Comparison of ENCODE assay signal across 19 mouse cellular contexts in the genomic region with DNA sequence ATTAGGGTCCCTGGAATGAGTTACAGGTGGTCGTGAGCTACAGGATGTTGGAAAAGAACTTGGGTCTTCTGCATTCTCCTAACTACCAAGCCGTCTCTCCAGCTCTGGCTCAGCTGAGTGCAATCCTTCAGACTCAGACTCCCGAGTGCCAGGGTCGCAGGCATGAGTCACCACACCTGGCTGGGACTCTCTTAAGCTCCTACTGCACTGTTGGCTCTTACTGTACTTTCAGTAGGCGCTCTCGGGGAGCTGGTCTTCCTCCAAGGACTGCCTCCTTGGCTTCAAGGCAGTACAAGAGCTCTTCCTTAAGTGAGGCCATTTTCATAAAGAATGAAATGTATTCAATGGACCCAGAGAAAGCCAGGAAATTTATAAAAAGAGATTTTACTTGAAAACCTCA. TPM values are rescaled to one million over a fixed set of nuclear protein-coding genes. Genes with fewer than 3 reads are reported as not detected.
DNase-seq lines count a peak whose midpoint lies in the region; TF ChIP-seq lines count a peak whose summit lies in the region.
"Had no signal": no experiment of that assay in that cellular context is flagged by ENCODE, and none has a peak within 500 bp of the region (broad histone marks: within the 10 kb centered on the region; RNA-seq: fewer than 3 reads in every experiment).

No protein-coding gene starts in this region.

- no peak overlapping the region for H3K9ac ChIP-seq in CH12.LX (ENCODE audit: insufficient read depth, low read depth)
- H3K9ac ChIP-seq: embryonic facial prominence, embryonic 15.5 days; forebrain, embryonic 13.5 days; limb, embryonic 13.5 days; liver, embryonic 14.5 days; midbrain, embryonic 12.5 days had no signal

- dilution Hi-C loops in CH12.LX (cut with MboI; ENCODE audit: extremely low pct_ligation_motif_present, extremely low pct_unique_long_range_greater_than_20kb, low sequenced_read_pairs) = no loop called here

- peaks cover 5% of the 10 kb centered on the region for H3K9me3 ChIP-seq in CH12.LX (replicated peaks; ENCODE audit: low read length)
- H3K9me3 ChIP-seq: forebrain, embryonic 13.5 days; limb, embryonic 13.5 days; midbrain, embryonic 12.5 days had no signal

- no peak for TF ChIP-seq EP300 in CH12.LX (IDR thresholded peaks at IDR 0.05; ENCODE audit: low read length)

- TF ChIP-seq CTCF in CH12.LX (conservative IDR thresholded peaks at IDR 0.05 in 1 of 2, IDR thresholded peaks at IDR 0.05 in 1 of 2; ENCODE audit: low read depth in 2 of 2, low read length in 2 of 2) = no peak

- TF ChIP-seq RAD21 in CH12.LX (IDR thresholded peaks at IDR 0.05; ENCODE audit: low read depth, low read length) = no peak

- H3K4me3 ChIP-seq in CH12.LX (replicated peaks in 1 of 3; ENCODE audit: low read depth in 2 of 3, low read length in 2 of 3, poor library complexity in 1 of 3) = no peak overlapping the region
- H3K4me3 ChIP-seq: embryonic facial prominence, embryonic 15.5 days; forebrain, embryonic 13.5 days; limb, embryonic 13.5 days; midbrain, embryonic 12.5 days had no signal

- no peaks in the 10 kb centered on the region for H3K79me2 ChIP-seq in CH12.LX (replicated peaks; ENCODE audit: control insufficient read depth, extremely low read depth, insufficient read depth, poor library complexity, severe bottlenecking)

- in situ Hi-C loops in CH12.LX (cut with MboI; ENCODE audit: low pct_ligation_motif_present, low pct_unique_long_range_greater_than_20kb, low sequenced_read_pairs) = no loop called here

- no peak for TF ChIP-seq POLR2A in CH12.LX (IDR thresholded peaks at IDR 0.05; ENCODE audit: low read depth, low read length)

- peaks cover 55 to 83% of the 10 kb centered on the region in 2 experiments for H3K36me3 ChIP-seq in CH12.LX (replicated peaks in 1 of 2; ENCODE audit: control insufficient read depth in 1 of 2, insufficient read depth in 1 of 2, low read length in 1 of 2)

- peak; percentile 22 to 43 for DNase-seq in lung, adult 18-20 months
- no peak for DNase-seq in lung, postnatal 4 days
- no peak for DNase-seq in CH12.LX (ENCODE audit: extremely low read depth)
- peak; percentile 78 for DNase-seq in adrenal gland, adult 2 months
- peak; percentile 79 for DNase-seq in fibroblast of lung, adult 2 months (ENCODE audit: low read depth)
- DNase-seq in thymus, adult 18-20 months = no peak
- no peak for DNase-seq in heart, adult 8-10 months (ENCODE audit: low spot score)
- DNase-seq: cerebellum, adult 11-12 months; heart, postnatal 4 days; kidney, adult 18-20 months; kidney, postnatal 10 days; layer of hippocampus, adult 9-11 months; thymus, postnatal 36 days had no signal

- peak overlapping the region; percentile 94 for H3K27ac ChIP-seq in CH12.LX (ENCODE audit: insufficient read depth, low read depth)
- H3K27ac ChIP-seq: embryonic facial prominence, embryonic 15.5 days; forebrain, embryonic 13.5 days; hindbrain, postnatal 0 days; limb, embryonic 13.5 days; liver, embryonic 14.5 days; midbrain, embryonic 12.5 days had no signal

- no peak overlapping the region for H3K4me2 ChIP-seq in CH12.LX (ENCODE audit: insufficient read depth, low read depth, poor library complexity, severe bottlenecking)
- H3K4me2 ChIP-seq: embryonic facial prominence, embryonic 15.5 days; forebrain, embryonic 13.5 days; limb, embryonic 13.5 days; midbrain, embryonic 12.5 days had no signal

- H3K4me1 ChIP-seq in CH12.LX (ENCODE audit: control insufficient read depth in 1 of 2, insufficient read depth in 2 of 2) = peaks cover 25 to 65% of the 10 kb centered on the region in 2 experiments
- H3K4me1 ChIP-seq: embryonic facial prominence, embryonic 15.5 days; forebrain, embryonic 13.5 days; limb, embryonic 13.5 days; midbrain, embryonic 12.5 days had no signal

- H3K27me3 ChIP-seq in CH12.LX (replicated peaks) = no peaks in the 10 kb centered on the region
- H3K27me3 ChIP-seq: embryonic facial prominence, embryonic 15.5 days; forebrain, embryonic 13.5 days; limb, embryonic 13.5 days; midbrain, embryonic 12.5 days had no signal

TF ChIP-seq in CH12.LX, 34 proteins besides CTCF, POLR2A, EP300 and RAD21:
- no peak for TF ChIP-seq JUND (conservative IDR thresholded peaks at IDR 0.05; ENCODE audit: low read depth, low read length)
- no peak for TF ChIP-seq USF1 (IDR thresholded peaks at IDR 0.05; ENCODE audit: low read depth, low read length)
- no peak for TF ChIP-seq ZKSCAN1 (IDR thresholded peaks at IDR 0.05; ENCODE audit: borderline replicate concordance, low read depth, low read length)
- TF ChIP-seq ZMIZ1 (IDR thresholded peaks at IDR 0.05; ENCODE audit: low read depth, low read length) = no peak
- no peak for TF ChIP-seq PAX5 (IDR thresholded peaks at IDR 0.05; ENCODE audit: low read length)
- TF ChIP-seq CHD2 (IDR thresholded peaks at IDR 0.05; ENCODE audit: low read length) = no peak
- TF ChIP-seq NRF1 (IDR thresholded peaks at IDR 0.05; ENCODE audit: low read depth, low read length) = no peak
- TF ChIP-seq MYC (IDR thresholded peaks at IDR 0.05; ENCODE audit: low read depth, low read length) = no peak
- TF ChIP-seq JUN (IDR thresholded peaks at IDR 0.05; ENCODE audit: insufficient read depth, low read depth, low read length) = no peak
- no peak for TF ChIP-seq TCF12 (IDR thresholded peaks at IDR 0.05; ENCODE audit: low read depth, low read length)
- TF ChIP-seq GABPA (IDR thresholded peaks at IDR 0.05; ENCODE audit: insufficient replicate concordance, low read depth, low read length) = no peak

RNA-seq across cellular contexts. Expression of gene Usp20, which starts 59.3 kb away (rescaled TPM):
- total RNA-seq in CH12.LX (2012; rRNA removed) (10.1 and 13.8 TPM in 2 replicates), CH12.LX (2014; rRNA removed) (2.5 and 3.4 TPM in 2 replicates)
- polyA plus RNA-seq in CH12.LX (2012; ENCODE audit: insufficient read length, low read depth) = 11.0 and 12.0 TPM in 2 replicates
- total RNA-seq in adrenal gland, adult 2 months (2021) = 10 to 100 TPM; 24.2 to 38.1 TPM
- polyA plus RNA-seq in adrenal gland, adult 2 months (2012; rRNA removed) = 21.1 and 32.9 TPM in 2 replicates
- total RNA-seq in heart, adult 8-10 months (2022) = 10 to 100 TPM; 53.8 to 62.3 (median 59.7) TPM

RNA-seq across cellular contexts. Expression of gene BC005624, which starts 59.4 kb away (rescaled TPM):
- total RNA-seq in CH12.LX (2012; rRNA removed) (43.2 and 49.0 TPM in 2 replicates), CH12.LX (2014; rRNA removed) (40.5 and 43.4 TPM in 2 replicates)
- 68.1 and 94.0 TPM in 2 replicates for polyA plus RNA-seq in CH12.LX (2012; ENCODE audit: insufficient read length, low read depth)
- total RNA-seq in adrenal gland, adult 2 months (2021) = 10 to 100 TPM; 45.3 to 50.7 TPM
- 5.6 and 7.8 TPM in 2 replicates for polyA plus RNA-seq in adrenal gland, adult 2 months (2012; rRNA removed)
- 10 to 100 TPM; 20.1 to 28.3 (median 24.1) TPM for total RNA-seq in heart, adult 8-10 months (2022)

Comparison
In these comparisons a context has a peak if more than half of its experiments do, and no peak if none do; other contexts are left out.
1. DNase-seq: peak in lung, adult 18-20 months (2 of 2), adrenal gland, adult 2 months (single experiment) and fibroblast of lung, adult 2 months (single experiment); none in lung, postnatal 4 days (0 of 2), CH12.LX (single experiment), thymus, adult 18-20 months (0 of 2) and heart, adult 8-10 months (single experiment).